Mouse (Mus musculus) c-Kit-positive CD71-negative TER-119-negative erythroid progenitor cells, embryonic 14.5 days (primary cell): ENCODE results near the gene Nsd1.
"Not testable (repeated sequence)": the region's sequence is repeated elsewhere in the genome, so short reads cannot be mapped to it uniquely, and the experiment has no call there.

Source experiments
- DNase-seq: peaks from one replicate; pipeline ENCODE4 v3.0.0-alpha.2; 2013; ENCODE audit warnings: low read depth

The Nsd1 gene

DNA sequence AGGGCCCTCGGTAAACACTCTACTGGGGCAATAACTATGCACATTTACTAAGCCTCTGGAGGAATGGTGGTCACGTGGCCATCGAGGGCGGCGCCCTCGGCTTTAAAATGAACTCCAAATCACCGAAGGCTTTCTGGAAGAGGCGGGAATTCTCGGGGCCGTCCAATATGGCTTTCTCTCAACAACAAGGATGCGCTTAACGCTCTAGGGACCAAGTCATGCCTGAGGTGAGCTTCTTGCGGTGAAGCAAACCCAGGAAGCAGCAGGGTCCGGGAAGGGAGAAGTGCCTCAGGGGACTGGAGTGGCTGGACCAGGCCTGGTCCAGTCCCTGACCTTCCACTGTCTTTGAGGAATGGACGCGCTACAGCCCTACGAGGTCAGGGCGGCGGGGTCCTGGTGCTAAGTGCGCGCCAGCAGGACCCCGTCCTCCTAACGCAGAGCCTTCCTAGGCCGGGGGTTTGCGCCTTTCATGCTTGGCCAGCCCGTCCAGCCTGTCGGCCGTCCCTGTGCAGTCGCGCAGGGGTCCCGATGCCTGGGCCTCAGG lies at the start of gene Nsd1:
TSS of gene Nsd1 (plus strand) at position 134 of the 544 bp plus-strand sequence.
- DNase-seq: no peak

- no peak for DNase-seq
Measured at GRCm38 (mm10) chr13:55162365-55162764, 47.2 kb upstream of the Nsd1 start.

GRCm38 (mm10) chr13:55163553-55163952 lies 46.0 kb upstream of the Nsd1 start:
- no peak for DNase-seq

DNA sequence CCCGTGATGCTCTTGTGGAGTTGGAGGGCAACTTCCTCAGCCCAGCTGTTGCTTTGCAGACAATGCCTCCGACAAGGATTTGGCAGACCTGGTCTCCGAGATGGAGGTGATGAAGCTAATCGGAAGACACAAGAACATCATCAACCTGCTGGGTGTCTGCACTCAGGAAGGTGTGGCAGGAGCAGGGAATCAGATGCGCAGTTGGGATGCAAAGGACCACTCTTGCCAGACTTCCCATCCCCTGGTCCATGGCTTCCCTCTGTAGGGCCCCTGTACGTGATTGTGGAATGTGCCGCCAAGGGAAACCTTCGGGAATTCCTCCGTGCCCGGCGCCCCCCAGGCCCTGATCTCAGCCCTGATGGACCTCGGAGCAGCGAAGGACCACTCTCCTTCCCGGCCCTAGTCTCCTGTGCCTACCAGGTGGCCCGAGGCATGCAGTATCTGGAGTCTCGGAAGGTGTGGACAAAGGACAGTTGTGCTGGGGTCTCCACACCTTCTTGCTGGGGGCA lies 43.7 kb upstream of the Nsd1 start:
- DNase-seq: no peak

- no peak for DNase-seq
Measured at GRCm38 (mm10) chr13:55166806-55167725, 42.5 kb upstream of the Nsd1 start.

DNA sequence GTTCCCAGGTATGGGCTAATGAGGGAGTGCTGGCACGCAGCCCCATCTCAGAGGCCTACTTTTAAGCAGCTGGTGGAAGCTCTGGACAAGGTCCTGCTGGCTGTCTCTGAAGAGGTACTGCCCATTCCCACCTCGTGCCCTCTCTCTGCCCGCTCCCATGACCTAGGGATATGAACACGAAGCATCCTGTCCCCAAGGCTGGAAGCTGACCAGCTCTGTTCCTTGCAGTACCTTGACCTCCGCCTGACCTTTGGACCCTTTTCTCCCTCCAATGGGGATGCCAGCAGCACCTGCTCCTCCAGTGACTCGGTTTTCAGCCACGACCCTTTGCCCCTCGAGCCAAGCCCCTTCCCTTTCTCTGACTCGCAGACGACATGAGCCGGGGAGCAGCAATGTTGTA lies 41.8 kb upstream of the Nsd1 start:
- DNase-seq: no peak

DNA sequence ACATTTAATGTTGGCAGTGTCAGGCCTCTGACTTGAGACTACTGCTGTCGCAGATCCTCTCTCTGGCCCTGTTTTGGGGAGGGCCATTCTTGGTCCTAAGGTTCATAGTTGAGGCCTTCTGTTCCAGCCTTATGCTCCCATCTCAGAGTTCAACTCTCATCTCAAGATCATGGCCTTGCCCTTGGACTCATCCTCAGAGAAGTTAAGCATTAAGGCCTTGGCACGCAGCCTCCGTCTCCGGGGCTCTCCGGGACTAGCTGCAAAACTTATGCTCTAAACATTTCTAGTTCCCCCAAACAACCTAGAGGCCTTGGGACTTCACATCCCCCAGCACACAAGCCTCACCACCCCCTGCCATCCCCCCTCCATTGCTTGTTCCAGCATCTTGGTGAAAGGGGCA lies 41.3 kb upstream of the Nsd1 start:
- DNase-seq: no peak

GRCm38 (mm10) chr13:55168958-55169369 lies 40.6 kb upstream of the Nsd1 start:
- no peak for DNase-seq

DNA sequence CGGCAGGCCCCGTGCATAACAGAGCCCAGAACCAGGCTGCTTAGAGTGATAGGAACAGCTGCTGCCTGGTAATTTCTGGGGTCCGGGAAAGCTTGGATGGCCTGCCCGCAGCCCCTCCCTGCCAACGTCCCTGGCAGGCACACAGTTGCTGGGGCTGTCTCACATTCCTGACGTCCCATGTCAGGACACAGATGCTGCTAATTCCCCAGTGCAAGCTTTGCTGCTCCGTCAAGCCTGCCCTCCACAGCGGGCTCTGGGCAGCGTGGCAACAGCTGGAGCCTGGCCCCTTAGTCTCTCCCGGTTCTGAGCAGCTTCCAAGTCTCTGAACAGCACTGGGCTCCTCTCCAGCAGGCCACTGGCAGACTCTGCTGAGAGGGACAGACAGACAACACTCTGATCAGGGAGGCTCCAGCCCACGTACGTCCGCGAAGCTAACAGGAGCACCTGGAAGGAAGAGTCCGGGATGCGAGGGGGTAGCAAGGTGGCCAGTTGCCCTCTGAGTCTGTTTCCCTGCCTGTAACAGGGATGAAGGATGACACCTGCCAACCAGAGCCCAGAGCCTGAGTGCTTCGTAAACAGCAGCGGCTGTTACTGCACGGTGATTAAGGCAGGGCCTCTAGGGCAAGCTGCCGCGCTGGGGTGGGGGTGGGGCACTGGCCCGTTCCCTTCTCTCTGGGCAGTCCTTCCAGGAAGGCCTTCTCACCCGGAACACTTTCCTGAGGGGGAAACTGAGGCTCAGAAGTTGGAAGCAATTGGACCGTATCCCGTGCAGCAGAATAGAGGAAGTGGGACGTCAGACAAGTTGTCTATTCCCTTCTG lies 37.9 kb upstream of the Nsd1 start:
- DNase-seq: no peak

- no peak for DNase-seq
Measured at GRCm38 (mm10) chr13:55172336-55172770, 37.2 kb upstream of the Nsd1 start.

DNA sequence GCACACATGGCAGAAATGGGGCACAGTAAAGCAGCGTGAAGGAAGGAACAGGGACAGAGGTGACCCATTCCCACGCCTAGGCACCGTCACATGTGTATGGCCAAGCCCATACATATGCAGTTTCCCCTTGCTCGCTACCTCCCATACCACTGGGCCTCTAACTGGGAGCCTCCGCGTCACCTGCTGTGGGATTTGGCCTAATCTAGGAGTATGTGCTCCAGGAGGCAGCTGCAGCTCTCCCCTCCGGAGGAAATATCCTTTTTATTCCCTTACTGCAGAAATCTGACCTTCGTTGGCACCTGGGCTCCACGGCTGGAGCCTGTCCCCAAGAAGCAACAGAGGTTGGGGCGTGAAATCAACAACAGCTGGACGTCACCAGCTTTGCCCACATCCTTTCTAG lies 35.2 kb upstream of the Nsd1 start:
- DNase-seq: no peak

DNA sequence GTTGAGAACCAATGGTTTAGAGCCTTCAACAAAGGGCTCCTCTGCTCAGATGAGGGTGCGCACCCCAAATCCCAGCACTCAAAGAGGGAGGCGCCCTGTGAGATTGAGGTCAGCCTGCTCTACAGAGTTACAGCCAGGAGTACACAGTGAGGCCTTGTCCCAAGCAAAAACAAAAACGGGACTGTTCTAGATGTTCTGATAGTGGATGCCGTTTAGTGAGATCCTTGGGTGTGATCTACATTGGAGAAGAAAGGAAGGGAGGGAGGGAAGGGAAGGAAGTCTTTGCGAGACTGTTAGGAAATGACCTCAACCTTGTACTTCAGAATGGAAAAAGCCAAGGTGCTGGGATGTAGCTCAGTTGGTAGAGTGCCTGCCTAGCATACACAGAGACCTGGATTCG lies 33.3 kb upstream of the Nsd1 start:
- no peak for DNase-seq

DNA sequence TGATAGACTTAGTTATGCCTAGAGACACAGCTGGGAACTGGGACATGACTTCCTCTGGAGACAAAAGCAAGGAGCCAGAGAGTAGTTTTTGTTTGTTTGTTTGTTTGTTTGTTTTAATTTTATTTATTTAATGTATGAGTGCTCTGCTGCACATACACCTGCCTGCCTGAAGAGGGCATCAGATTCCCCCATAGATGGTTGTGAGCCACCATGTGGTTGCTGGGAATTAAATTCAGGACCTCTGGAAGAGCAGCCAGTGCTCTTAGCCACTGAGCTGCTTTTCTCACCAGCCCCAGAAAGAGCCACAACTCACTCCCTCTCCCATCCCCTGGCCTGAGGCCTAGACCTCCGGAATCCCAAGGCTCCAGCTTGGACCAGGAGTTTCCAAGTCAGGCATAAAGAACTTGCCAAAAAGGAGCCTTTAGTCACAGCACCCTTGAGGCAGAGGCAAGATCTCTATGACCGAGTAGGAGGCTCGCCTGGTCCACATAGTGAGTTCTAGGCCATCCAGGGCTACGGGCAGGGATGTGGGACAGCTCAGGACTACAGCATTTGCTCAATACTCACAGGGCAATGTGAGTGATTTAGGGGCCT lies 31.6 kb upstream of the Nsd1 start:
- DNase-seq: no peak

- peak; percentile 68 for DNase-seq
Measured at GRCm38 (mm10) chr13:55178556-55178955, 31.0 kb upstream of the Nsd1 start.

- no peak for DNase-seq
Measured at GRCm38 (mm10) chr13:55179591-55179990, 30.0 kb upstream of the Nsd1 start.

GRCm38 (mm10) chr13:55181786-55182172 lies 27.8 kb upstream of the Nsd1 start:
- DNase-seq: no peak

DNA sequence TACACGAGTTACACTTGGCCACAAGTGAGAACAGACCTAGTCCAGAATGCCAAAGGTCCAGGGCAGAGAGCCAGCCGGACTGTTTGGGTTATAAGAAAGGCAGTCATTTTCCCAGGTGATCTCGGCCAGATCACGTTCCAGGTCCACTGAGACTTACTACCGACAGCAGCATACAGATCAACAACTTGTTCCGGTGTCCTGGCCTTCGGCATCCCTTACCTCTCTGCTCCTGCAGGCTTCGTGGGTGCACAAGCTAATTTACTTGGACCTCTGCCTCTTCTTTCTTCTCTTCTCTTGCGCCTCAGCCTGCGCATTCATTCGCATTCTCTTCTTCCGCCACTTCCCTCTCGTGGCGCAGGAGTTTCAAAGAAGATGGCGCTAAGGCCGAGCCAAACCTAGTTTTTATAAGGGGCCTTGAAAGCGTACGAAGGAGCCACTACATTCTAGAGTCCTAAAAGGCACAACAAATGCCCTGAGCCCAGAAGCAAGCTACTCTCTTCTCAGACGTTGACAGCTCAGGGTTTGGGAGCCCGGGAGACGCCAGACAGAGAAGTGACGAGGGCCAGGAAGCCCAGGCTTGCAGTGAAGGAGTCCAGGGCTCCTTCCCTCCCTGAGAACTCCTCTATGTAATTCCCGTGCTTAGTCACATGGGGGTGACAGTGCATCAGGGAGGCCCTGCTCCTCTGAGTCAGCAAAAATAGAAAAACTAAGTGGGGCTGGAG lies 27.2 kb upstream of the Nsd1 start:
- DNase-seq: peak; percentile 28

GRCm38 (mm10) chr13:55183382-55183781 lies 26.2 kb upstream of the Nsd1 start:
- no peak for DNase-seq

DNA sequence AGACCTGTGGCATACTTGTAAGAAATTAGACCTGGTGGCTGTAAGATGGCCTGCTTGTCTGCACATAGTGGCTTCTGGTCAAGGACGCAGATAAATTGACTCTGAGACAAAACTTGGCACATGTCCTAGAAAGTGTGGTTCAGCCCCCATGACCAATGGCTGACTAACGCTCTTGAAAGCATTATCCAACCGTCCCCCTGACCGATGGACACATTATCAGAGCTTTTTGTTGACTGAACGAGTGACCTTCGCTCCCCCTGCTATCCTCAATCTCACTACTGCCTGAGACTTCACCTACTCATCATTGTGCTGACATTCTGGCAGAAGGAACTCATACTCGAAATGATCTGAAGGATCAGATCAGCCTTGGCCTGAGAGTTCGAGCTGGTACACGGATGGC lies 22.5 kb upstream of the Nsd1 start:
- not testable (repeated sequence) for DNase-seq

GRCm38 (mm10) chr13:55189531-55190107 lies 20.0 kb upstream of the Nsd1 start:
- no peak for DNase-seq
